Mouse (Mus musculus) erythroblast, embryonic 14.5 days (primary cell): ENCODE data around the gene Ints6l.

ENCODE experiments used
- GATA1 ChIP-seq: IDR thresholded peaks from 2 replicates; pipeline ENCODE4 v1.6.1; 2012; ENCODE audit warnings: low read length, inconsistent platforms, mixed read lengths
- TAL1 ChIP-seq: IDR thresholded peaks from 3 replicates; pipeline ENCODE4 v1.6.1; 2012; ENCODE audit warnings: low read length, inconsistent platforms, mixed read lengths

GRCm38 (mm10) chrX:56417541-56417940 lies 37.1 kb upstream of the Ints6l start:
- TF ChIP-seq GATA1 (no peak), TAL1 (no peak)
